Mouse (Mus musculus) retina, postnatal 7 days (tissue): ENCODE data around the gene Dgkh.

Experiments
- DNase-seq: peaks from one replicate; pipeline ENCODE4 v3.0.0-alpha.2; 2012; ENCODE audit warnings: low read depth, low spot score

Dgkh gene

GRCm38 (mm10) chr14:78538572-78539320 is 193.8 kb downstream of the Dgkh start:
- DNase-seq = no peak

- DNase-seq = no peak
These were observed 195.0 kb downstream of the Dgkh start for GRCm38 (mm10) chr14:78537551-78537950.

- DNase-seq = peak; percentile 94
These were observed 196.1 kb downstream of the Dgkh start, which contains the start of gene Akap11 for GRCm38 (mm10) chr14:78536281-78537165. Gene Akap11 (minus strand): TSS chr14:78536808.

GRCm38 (mm10) chr14:78535366-78535765 is 197.2 kb downstream of the Dgkh start:
- DNase-seq = no peak

- DNase-seq = peak; percentile 39
These were observed 197.9 kb downstream of the Dgkh start for GRCm38 (mm10) chr14:78534651-78535050.

GRCm38 (mm10) chr14:78533701-78534100 is 198.9 kb downstream of the Dgkh start:
- no peak for DNase-seq

GRCm38 (mm10) chr14:78532345-78532744 is 200.2 kb downstream of the Dgkh start:
- no peak for DNase-seq

GRCm38 (mm10) chr14:78530256-78530655 is 202.3 kb downstream of the Dgkh start:
- no peak for DNase-seq

GRCm38 (mm10) chr14:78528461-78529425 is 203.8 kb downstream of the Dgkh start:
- DNase-seq = no peak

- no peak for DNase-seq
These were observed 205.7 kb downstream of the Dgkh start for GRCm38 (mm10) chr14:78526907-78527306.

GRCm38 (mm10) chr14:78526475-78526874 is 206.1 kb downstream of the Dgkh start:
- no peak for DNase-seq

- DNase-seq = no peak
These were observed 206.7 kb downstream of the Dgkh start for GRCm38 (mm10) chr14:78525611-78526457.

- DNase-seq = no peak
These were observed 207.5 kb downstream of the Dgkh start for GRCm38 (mm10) chr14:78525059-78525458.

GRCm38 (mm10) chr14:78510713-78511112 is 221.9 kb downstream of the Dgkh start:
- DNase-seq = no peak

- DNase-seq = no peak
These were observed 222.8 kb downstream of the Dgkh start for GRCm38 (mm10) chr14:78509791-78510190.
